Comparison of ENCODE assay signal across 49 mouse cellular contexts in genomic region chr15:75221942-75222341, GRCm38 (mm10). TPM values are rescaled to one million over a fixed set of nuclear protein-coding genes. Genes with fewer than 3 reads are reported as not detected.
"Had no signal": no experiment of that assay in that cellular context is flagged by ENCODE, and none has a peak within 500 bp of the region (broad histone marks: within the 10 kb centered on the region; RNA-seq: fewer than 3 reads in every experiment).

No protein-coding gene starts in this region.

- H3K9ac ChIP-seq: heart, embryonic 13.5 days; heart, embryonic 15.5 days; hindbrain, embryonic 12.5 days; hindbrain, embryonic 13.5 days; hindbrain, embryonic 14.5 days; hindbrain, embryonic 15.5 days; intestine, embryonic 15.5 days; kidney, embryonic 15.5 days had no signal

- ATAC-seq: hindbrain, embryonic 16.5 days; hindbrain, postnatal 0 days; inflammation-experienced regulatory T-cells, adult 6 months; intestine, embryonic 15.5 days; intestine, embryonic 16.5 days; intestine, postnatal 0 days had no signal

- DNase-seq: heart, postnatal 10 days; heart, postnatal 14 days; heart, postnatal 36 days; heart, postnatal 4 days; kidney, adult 11 months; kidney, adult 18-20 months; kidney, adult 2 months; kidney, adult 8-10 months; kidney, adult 9 months; kidney, postnatal 10 days; kidney, postnatal 14 days; kidney, postnatal 25 days; kidney, postnatal 36 days; kidney, postnatal 4 days; layer of hippocampus, adult 9-11 months; layer of hippocampus, postnatal 36 days had no signal

- H3K4me1 ChIP-seq: heart, embryonic 13.5 days; heart, embryonic 15.5 days; hindbrain, embryonic 10.5 days; hindbrain, embryonic 12.5 days; hindbrain, embryonic 13.5 days; hindbrain, embryonic 15.5 days; intestine, embryonic 15.5 days; kidney, embryonic 15.5 days had no signal

- H3K4me2 ChIP-seq: heart, embryonic 11.5 days; heart, embryonic 13.5 days; heart, embryonic 15.5 days; hindbrain, embryonic 12.5 days; hindbrain, embryonic 13.5 days; hindbrain, embryonic 14.5 days; hindbrain, embryonic 15.5 days; intestine, embryonic 15.5 days; kidney, embryonic 15.5 days had no signal

- H3K27ac ChIP-seq: heart, embryonic 13.5 days; heart, embryonic 15.5 days; hindbrain, embryonic 10.5 days; hindbrain, embryonic 12.5 days; hindbrain, embryonic 13.5 days; hindbrain, embryonic 14.5 days; hindbrain, embryonic 15.5 days; hindbrain, postnatal 0 days; intestine, embryonic 15.5 days; kidney, embryonic 15.5 days; kidney, postnatal 0 days; layer of hippocampus, adult 2 months; left cerebral cortex, adult 2 months had no signal

- H3K9me3 ChIP-seq: heart, embryonic 15.5 days; hindbrain, embryonic 12.5 days; hindbrain, embryonic 13.5 days; hindbrain, embryonic 15.5 days; intestine, embryonic 15.5 days; kidney, embryonic 15.5 days had no signal

- H3K36me3 ChIP-seq: heart, embryonic 13.5 days; heart, embryonic 15.5 days; hindbrain, embryonic 10.5 days; hindbrain, embryonic 12.5 days; hindbrain, embryonic 13.5 days; hindbrain, embryonic 15.5 days; intestine, embryonic 15.5 days; kidney, embryonic 15.5 days had no signal

- H3K27me3 ChIP-seq: heart, embryonic 13.5 days; heart, embryonic 15.5 days; hindbrain, embryonic 12.5 days; hindbrain, embryonic 13.5 days; hindbrain, embryonic 15.5 days; intestine, embryonic 15.5 days; kidney, embryonic 15.5 days had no signal

- H3K4me3 ChIP-seq: heart, embryonic 13.5 days; heart, embryonic 15.5 days; hindbrain, embryonic 10.5 days; hindbrain, embryonic 12.5 days; hindbrain, embryonic 13.5 days; hindbrain, embryonic 15.5 days; intestine, embryonic 15.5 days; kidney, embryonic 15.5 days; layer of hippocampus, adult 2 months; left cerebral cortex, adult 2 months had no signal

RNA-seq across cellular contexts. Expression of gene BC025446, which starts 5.8 kb away (rescaled TPM):
- total RNA-seq: heart, postnatal 10 days; heart, postnatal 14 days; heart, postnatal 25 days; heart, postnatal 36 days; heart, postnatal 4 days; hematopoietic stem cell, adult 5-6 weeks; hindbrain, postnatal 0 days; layer of hippocampus, adult 18-20 months; layer of hippocampus, adult 2 months; layer of hippocampus, adult 8-10 months; layer of hippocampus, postnatal 10 days; layer of hippocampus, postnatal 14 days; layer of hippocampus, postnatal 25 days; layer of hippocampus, postnatal 36 days; left cerebral cortex, adult 18-20 months; left cerebral cortex, adult 2 months had no signal
- polyA plus RNA-seq: heart, embryonic 11.5 days; heart, embryonic 13.5 days; heart, embryonic 14.5 days; heart, embryonic 15.5 days; heart, embryonic 16.5 days; heart, postnatal 0 days; hindbrain, embryonic 10.5 days; hindbrain, embryonic 11.5 days; hindbrain, embryonic 12.5 days; hindbrain, embryonic 13.5 days; hindbrain, embryonic 14.5 days; hindbrain, embryonic 15.5 days; hindbrain, embryonic 16.5 days; hindbrain, postnatal 0 days; inflammation-experienced regulatory T-cells, adult 6 months had no signal

RNA-seq across cellular contexts. Expression of gene Ly6f, which starts 46.3 kb away (rescaled TPM):
- total RNA-seq: heart, postnatal 10 days; heart, postnatal 14 days; heart, postnatal 25 days; heart, postnatal 36 days; heart, postnatal 4 days; hematopoietic stem cell, adult 5-6 weeks; hindbrain, postnatal 0 days; layer of hippocampus, adult 18-20 months; layer of hippocampus, adult 2 months; layer of hippocampus, adult 8-10 months; layer of hippocampus, postnatal 10 days; layer of hippocampus, postnatal 14 days; layer of hippocampus, postnatal 25 days; layer of hippocampus, postnatal 36 days; left cerebral cortex, adult 18-20 months; left cerebral cortex, adult 2 months had no signal
- polyA plus RNA-seq: heart, embryonic 11.5 days; heart, embryonic 13.5 days; heart, embryonic 14.5 days; heart, embryonic 15.5 days; heart, embryonic 16.5 days; heart, postnatal 0 days; hindbrain, embryonic 10.5 days; hindbrain, embryonic 11.5 days; hindbrain, embryonic 12.5 days; hindbrain, embryonic 13.5 days; hindbrain, embryonic 14.5 days; hindbrain, embryonic 15.5 days; hindbrain, embryonic 16.5 days; hindbrain, postnatal 0 days; inflammation-experienced regulatory T-cells, adult 6 months; intestine, embryonic 14.5 days; kidney, embryonic 14.5 days; kidney, embryonic 15.5 days; large intestine, adult 2 months had no signal
